Mouse (Mus musculus) activated CD4-positive, CD25-positive, alpha-beta regulatory T cell, adult 4 months (primary cell): ENCODE results near the gene Prl3d2. TPM values are rescaled to one million over a fixed set of nuclear protein-coding genes. Genes with fewer than 3 reads are reported as not detected.
"Not testable (repeated sequence)": the region's sequence is repeated elsewhere in the genome, so short reads cannot be mapped to it uniquely, and the experiment has no call there.

ENCODE experiments used
- ATAC-seq: one replicate; pipeline ENCODE4 v1.8.0; 2017
- polyA plus RNA-seq, 2 experiments: library from polyadenylated mRNA; unstranded; fragments of 100-300 nt; shearing (Covaris generic); gene quantifications; one replicate each; pipeline ENCODE4 v1.2.1; 2017

The Prl3d2 gene
- not detected for polyA plus RNA-seq

- ATAC-seq = not testable (repeated sequence)
Observed at GRCm38 (mm10) chr13:27121398-27121797, at the start of gene Prl3d2. TSS of gene Prl3d2 (plus strand) at chr13:27121698.

- not testable (repeated sequence) for ATAC-seq
Observed at GRCm38 (mm10) chr13:27093890-27094289, 27.6 kb upstream of the Prl3d2 start, which contains the start of gene Prl3d1. TSS of gene Prl3d1 (plus strand) at chr13:27094190.

- ATAC-seq = no peak
Observed at GRCm38 (mm10) chr13:27148264-27148663, 26.8 kb downstream of the Prl3d2 start.

GRCm38 (mm10) chr13:27156490-27156889, 35.0 kb downstream of the Prl3d2 start, which contains the start of gene Prl3d3:
TSS of gene Prl3d3 (plus strand) at chr13:27156790.
- ATAC-seq = not testable (repeated sequence)

Other genes with a start within 250 kb of the Prl3d2 start
- gene Prl, start 64.1 kb upstream of the Prl3d2 start, polyA plus RNA-seq = under 1 TPM in 1 of 2 experiments, not detected in 1; 0.56 TPM
- not detected for gene Prl3d1, start 27.5 kb upstream of the Prl3d2 start, polyA plus RNA-seq
- gene Prl3d3, start 35.1 kb downstream of the Prl3d2 start, polyA plus RNA-seq = not detected
- gene Prl3c1, start 75.0 kb downstream of the Prl3d2 start, polyA plus RNA-seq = not detected
- gene Prl3b1, start 120.1 kb downstream of the Prl3d2 start, polyA plus RNA-seq = not detected
- gene Prl3a1, start 137.7 kb downstream of the Prl3d2 start, polyA plus RNA-seq = not detected
- under 1 TPM in 1 of 2 experiments, not detected in 1; 0.41 TPM for gene Prl6a1, start 190.9 kb downstream of the Prl3d2 start, polyA plus RNA-seq
- gene Prl8a2, start 224.0 kb downstream of the Prl3d2 start, polyA plus RNA-seq = not detected